Mouse (Mus musculus) small intestine, adult 2 months (tissue): ENCODE data around the gene Sez6l2. TPM values are rescaled to one million over a fixed set of nuclear protein-coding genes. Genes with fewer than 3 reads are reported as not detected.
A peak's percentile ranks its signal among the peaks of the same experiment; 100 is the strongest.

Experiments
- H3K27ac ChIP-seq: fragments of 200-500 bp; 2 replicates; pipeline ENCODE4 v1.5.1; 2012; ENCODE audit warnings: low read depth, low read length, control low read depth, inconsistent platforms; ENCODE audit not compliant: insufficient read depth
- H3K27me3 ChIP-seq: fragments of 200-500 bp; 2 replicates; pipeline ENCODE4 v1.6.1; 2012; ENCODE audit warnings: mild to moderate bottlenecking, moderate library complexity, low read length, inconsistent platforms; ENCODE audit not compliant: control insufficient read depth, insufficient read depth
- H3K36me3 ChIP-seq: fragments of 200-500 bp; 2 replicates; pipeline ENCODE4 v1.6.1; 2012; ENCODE audit warnings: mild to moderate bottlenecking, low read length, control low read depth, inconsistent platforms; ENCODE audit not compliant: control insufficient read depth, insufficient read depth
- H3K4me1 ChIP-seq: fragments of 200-500 bp; 2 replicates; pipeline ENCODE4 v1.6.1; 2012; ENCODE audit warnings: low read length, inconsistent platforms, mixed read lengths; ENCODE audit not compliant: control insufficient read depth, insufficient read depth, insufficient read length
- H3K4me3 ChIP-seq: fragments of 200-500 bp; 2 replicates; pipeline ENCODE4 v1.5.1; 2012; ENCODE audit warnings: low read depth, mild to moderate bottlenecking, control low read depth, inconsistent platforms, low read length, moderate library complexity
- CTCF ChIP-seq: fragments of 200-500 bp; IDR thresholded peaks from 2 replicates; pipeline ENCODE4 v1.5.1; 2012; ENCODE audit warnings: low read depth, mild to moderate bottlenecking, control low read depth, inconsistent platforms, low read length, moderate library complexity, mixed read lengths; ENCODE audit not compliant: insufficient replicate concordance, insufficient read length; ENCODE audit errors: extremely low read depth
- POLR2A ChIP-seq: fragments of 200-500 bp; IDR thresholded peaks from 2 replicates; pipeline ENCODE4 v1.6.1; 2012; ENCODE audit warnings: low read depth, mild to moderate bottlenecking, control low read depth, inconsistent platforms, low read length, moderate library complexity
- WGBS: fragments of 180-500 bp; shearing (Covaris S2); methylation state at CpG from one replicate; pipeline ENCODE4 v1.1.7; 2018; 5-methylcytosine and 5-hydroxymethylcytosine counted together
- polyA plus RNA-seq: library from polyadenylated mRNA; depleted of rRNA; stranded (reverse); fragments of >200 nt; gene quantifications from 2 replicates; pipeline ENCODE4 v1.2.3, GENCODE M21; 2012

Sez6l2 gene
- polyA plus RNA-seq, 1 experiment = 2.6 TPM

DNA sequence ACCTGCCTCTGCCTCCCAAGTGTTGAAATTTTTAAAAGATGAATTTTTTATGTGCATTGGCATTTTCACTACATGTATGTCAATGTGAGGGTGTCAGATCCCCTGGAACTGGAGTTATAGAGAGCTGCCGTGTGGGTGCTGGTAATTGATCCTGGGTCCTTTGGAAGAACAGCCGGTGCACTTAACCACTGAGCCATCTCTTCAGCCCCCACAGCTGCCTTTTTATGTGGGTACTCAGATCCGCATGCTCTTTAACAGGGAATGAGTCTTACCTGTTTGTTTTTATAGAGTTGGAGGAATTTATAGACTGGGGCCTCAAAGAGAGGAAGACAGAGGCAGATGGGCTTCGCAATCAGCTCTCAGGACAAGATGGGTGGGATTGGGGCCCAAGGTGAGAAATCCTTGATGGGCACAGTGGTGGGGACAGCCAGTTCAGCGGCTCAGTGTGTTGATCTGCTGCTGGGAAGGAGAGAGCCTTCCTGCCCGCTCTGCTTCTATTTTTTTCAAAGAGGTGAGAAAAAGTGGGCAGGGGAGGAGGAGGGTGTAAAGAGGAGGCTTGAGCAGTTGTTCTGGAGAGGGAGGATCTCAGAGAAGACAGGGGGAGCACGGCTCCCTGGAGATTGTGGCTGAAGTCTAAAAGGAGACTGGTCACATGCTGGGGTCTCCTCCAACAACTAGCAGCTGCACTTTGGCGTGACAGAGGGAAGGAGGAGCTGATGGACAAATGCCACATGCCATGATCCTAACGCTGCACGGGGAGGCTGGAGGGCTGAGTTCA lies 34.5 kb downstream of the Sez6l2 start:
- WGBS = 78% methylated on average over 10 of the region's 10 CpGs
- H3K27me3 ChIP-seq = no peaks in the 10 kb centered on the region
- H3K4me1 ChIP-seq = peaks cover 23% of the 10 kb centered on the region
- no peak overlapping the region for H3K4me3 ChIP-seq
- peaks cover 43% of the 10 kb centered on the region for H3K36me3 ChIP-seq
- H3K27ac ChIP-seq = no peak overlapping the region
- TF ChIP-seq CTCF (no peak), POLR2A (no peak)

DNA sequence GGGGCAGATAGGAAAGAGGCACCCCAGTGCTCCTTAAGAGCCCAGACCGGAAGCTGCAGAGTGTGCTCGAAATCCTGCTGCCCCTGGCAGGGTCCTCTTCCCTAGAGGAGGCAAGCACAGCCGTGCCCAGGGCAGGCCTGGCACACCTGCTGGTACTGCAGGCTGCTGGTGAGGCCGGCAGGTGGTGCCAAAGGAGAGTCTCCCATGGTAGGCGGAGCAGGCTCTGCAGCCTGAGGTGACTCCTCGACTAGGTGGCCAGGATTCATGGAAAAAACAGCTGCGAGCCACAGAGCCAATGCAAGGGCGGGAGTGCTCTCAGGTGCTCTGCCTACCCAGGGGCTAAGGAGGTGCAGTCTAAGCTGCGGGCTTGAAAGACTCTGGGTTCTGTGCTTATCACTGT lies 36.0 kb downstream of the Sez6l2 start:
- Histone ChIP-seq H3K27ac (no peak overlapping the region), H3K4me3 (no peak overlapping the region), H3K4me1 (peaks cover 20% of the 10 kb centered on the region; the same call in 1 of the 2 replicates), H3K36me3 (peaks cover 45% of the 10 kb centered on the region), H3K27me3 (no peaks in the 10 kb centered on the region)
- peak; percentile 62 for TF ChIP-seq CTCF
- TF ChIP-seq POLR2A = no peak
- 23% methylated on average over 9 of the region's 9 CpGs for WGBS

DNA sequence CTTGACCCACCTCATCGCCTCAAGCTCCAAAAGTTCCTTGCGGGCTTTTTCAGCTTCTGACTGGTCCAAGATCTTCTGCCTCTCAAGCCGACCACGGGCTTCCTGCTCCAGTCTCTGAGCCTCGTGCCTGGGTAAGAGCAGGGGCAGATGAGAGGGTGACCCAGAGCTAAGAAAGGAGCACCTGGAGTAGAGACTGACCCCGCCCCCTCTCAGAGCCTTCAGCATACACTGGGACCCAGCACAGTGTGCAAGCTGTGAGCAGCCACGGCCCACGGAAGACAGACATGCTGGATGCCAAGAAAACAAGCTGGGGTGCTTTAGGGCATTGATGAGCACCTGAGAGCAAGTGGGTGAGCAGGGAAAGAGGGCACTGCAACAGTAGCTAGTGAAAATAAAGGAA lies 38.5 kb downstream of the Sez6l2 start:
- no peak overlapping the region for H3K27ac ChIP-seq
- no peak overlapping the region for H3K4me3 ChIP-seq
- no peaks in the 10 kb centered on the region for H3K27me3 ChIP-seq
- no peaks in the 10 kb centered on the region for H3K4me1 ChIP-seq
- TF ChIP-seq POLR2A (no peak), CTCF (no peak)
- WGBS = 80% methylated on average over 8 of the region's 8 CpGs
- H3K36me3 ChIP-seq = peaks cover 63% of the 10 kb centered on the region

DNA sequence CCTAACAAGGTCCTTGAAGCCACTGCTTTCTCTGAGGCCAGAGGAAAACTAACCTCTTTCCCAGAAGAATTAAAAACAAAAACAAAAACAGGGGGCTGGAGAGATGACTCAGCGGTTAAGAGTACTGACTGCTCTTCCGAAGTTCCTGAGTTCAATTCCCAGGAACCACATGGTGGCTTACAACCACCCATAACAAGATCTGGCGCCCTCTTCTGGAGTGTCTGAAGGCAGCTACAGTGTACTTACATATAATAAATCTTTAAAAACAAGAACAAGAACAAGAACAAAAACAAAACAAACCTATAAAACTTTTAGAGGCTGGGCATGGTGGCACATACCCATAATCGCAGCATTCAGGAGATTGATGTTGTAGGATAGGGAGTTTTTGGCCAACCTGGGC lies 46.1 kb downstream of the Sez6l2 start:
- Histone ChIP-seq H3K36me3 (peaks cover 81% of the 10 kb centered on the region), H3K4me1 (no peaks in the 10 kb centered on the region), H3K27ac (no peak overlapping the region), H3K27me3 (no peaks in the 10 kb centered on the region), H3K4me3 (no peak overlapping the region)
- 91% methylated on average over 4 of the region's 4 CpGs for WGBS
- TF ChIP-seq POLR2A = no peak
- no peak for TF ChIP-seq CTCF

DNA sequence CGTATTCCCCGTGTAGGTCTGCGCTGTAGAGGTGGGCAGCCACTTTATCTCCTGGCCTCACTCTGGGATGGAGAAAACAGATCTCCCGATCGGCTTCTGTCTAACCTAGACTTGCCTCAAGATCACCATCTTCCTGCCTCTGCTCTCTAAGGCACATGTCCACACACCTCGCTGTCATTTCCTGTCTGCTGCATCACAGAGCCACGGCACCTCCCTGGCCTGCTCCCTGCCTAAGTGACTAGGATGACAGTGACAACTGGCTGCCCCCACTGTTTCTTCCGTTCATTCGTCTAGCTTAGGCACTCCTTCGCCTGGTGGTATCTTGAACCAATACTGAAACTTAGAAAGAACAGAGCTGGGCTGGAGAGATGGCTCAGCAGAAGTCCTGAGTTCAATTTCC lies 49.2 kb downstream of the Sez6l2 start:
- H3K4me3 ChIP-seq = no peak overlapping the region
- TF ChIP-seq POLR2A (no peak), CTCF (no peak)
- peaks cover 61% of the 10 kb centered on the region for H3K36me3 ChIP-seq
- 84% methylated on average over 10 of the region's 10 CpGs for WGBS
- H3K4me1 ChIP-seq = 0 out of 2 replicates have a peak, but pooled peaks cover 2% of the 10 kb centered on the region
- no peak overlapping the region for H3K27ac ChIP-seq
- H3K27me3 ChIP-seq = no peaks in the 10 kb centered on the region

DNA sequence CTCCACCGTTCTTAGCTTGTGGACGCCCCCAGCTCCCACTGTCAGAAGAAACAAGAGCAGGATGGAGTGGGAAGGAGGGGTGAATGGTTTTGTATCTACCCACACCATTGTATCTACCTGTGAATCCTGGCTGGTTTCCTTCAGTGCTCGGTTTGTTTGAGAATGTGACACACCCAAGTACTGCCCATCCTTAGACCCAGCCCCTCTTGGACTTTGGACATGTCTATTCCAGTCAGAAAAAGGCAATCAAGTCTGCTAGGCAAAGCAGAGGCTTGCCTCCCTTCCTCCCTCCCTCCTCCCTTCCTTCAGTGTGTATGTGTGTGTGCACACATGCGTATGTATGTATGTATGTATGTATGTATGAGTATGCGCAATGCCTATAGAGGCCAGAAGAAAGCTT lies 53.3 kb downstream of the Sez6l2 start:
- H3K4me3 ChIP-seq = peak overlapping the region; percentile 17; the same call in 1 of the 2 replicates
- TF ChIP-seq POLR2A (no peak), CTCF (no peak)
- WGBS = 38% methylated on average over 5 of the region's 5 CpGs
- peaks cover 30% of the 10 kb centered on the region for H3K36me3 ChIP-seq
- H3K27me3 ChIP-seq = no peaks in the 10 kb centered on the region
- H3K27ac ChIP-seq = peak overlapping the region; percentile 43
- peaks cover 16% of the 10 kb centered on the region; the same call in 1 of the 2 replicates for H3K4me1 ChIP-seq

DNA sequence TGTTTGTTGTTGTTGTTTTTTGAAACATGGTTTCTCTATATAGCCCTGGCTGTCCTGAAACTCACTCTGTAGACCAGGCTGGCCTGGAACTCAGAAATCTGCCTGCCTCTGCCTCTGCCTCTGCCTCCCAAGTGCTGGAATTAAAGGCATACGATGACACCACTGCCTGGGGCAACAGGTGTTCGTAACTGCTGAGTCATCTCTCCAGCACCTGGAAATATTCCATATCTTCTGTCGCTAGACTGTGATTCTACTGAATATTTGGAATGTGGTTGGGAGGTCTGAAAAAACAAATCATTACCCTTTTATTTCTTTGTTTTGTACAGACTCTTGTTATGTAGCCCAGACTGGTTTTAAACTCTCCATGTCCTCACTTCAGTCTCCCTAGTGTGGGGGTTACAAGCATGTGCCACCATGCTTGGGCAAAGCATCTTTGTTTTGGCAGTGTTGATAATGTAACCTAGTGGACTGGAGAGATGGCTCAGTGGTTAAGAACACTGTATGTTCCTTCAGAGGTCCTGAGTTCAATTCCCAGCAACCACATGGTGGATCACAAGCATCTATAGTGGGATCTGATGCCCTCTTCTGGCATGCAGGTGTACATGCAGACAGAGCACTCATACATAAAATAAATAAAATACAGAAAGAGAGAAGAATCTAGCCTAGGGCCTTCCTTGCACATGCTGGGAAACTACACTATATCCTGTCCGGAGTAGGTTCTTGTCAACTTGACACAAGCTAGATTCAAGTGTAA lies 53.9 kb downstream of the Sez6l2 start:
- H3K27ac ChIP-seq = peak overlapping the region; percentile 17
- 43% methylated on average over 4 of the region's 4 CpGs for WGBS
- TF ChIP-seq POLR2A (no peak), CTCF (no peak)

More for the DNA sequence above, 53.9 kb downstream of the Sez6l2 start:
- Histone ChIP-seq H3K27me3 (no peaks in the 10 kb centered on the region), H3K36me3 (peaks cover 24% of the 10 kb centered on the region), H3K4me3 (no peak overlapping the region), H3K4me1 (peaks cover 22% of the 10 kb centered on the region)
